Mouse (Mus musculus) embryo, embryonic 10 days (tissue): ENCODE results near the gene Tm4sf1.
A peak's percentile ranks its signal among the peaks of the same experiment; 100 is the strongest.

Experiments
- DNase-seq: peaks from one replicate; pipeline ENCODE4 v3.0.0-alpha.2; 2015; ENCODE audit warnings: low spot score

Gene Tm4sf1

GRCm38 (mm10) chr3:57287854-57288720 is 13.7 kb downstream of the Tm4sf1 start:
- DNase-seq = no peak

- peak; percentile 37 for DNase-seq
Measured at GRCm38 (mm10) chr3:57287438-57287837, 14.3 kb downstream of the Tm4sf1 start.

- no peak for DNase-seq
Measured at GRCm38 (mm10) chr3:57278225-57278624, 23.6 kb downstream of the Tm4sf1 start.

- no peak for DNase-seq
Measured at GRCm38 (mm10) chr3:57277453-57277852, 24.3 kb downstream of the Tm4sf1 start.

- DNase-seq = no peak
Measured at GRCm38 (mm10) chr3:57276821-57277220, 25.0 kb downstream of the Tm4sf1 start.

GRCm38 (mm10) chr3:57268994-57269393 is 32.8 kb downstream of the Tm4sf1 start:
- DNase-seq = no peak

GRCm38 (mm10) chr3:57267559-57268173 is 34.1 kb downstream of the Tm4sf1 start:
- DNase-seq = peak; percentile 69

GRCm38 (mm10) chr3:57253041-57253440 is 48.7 kb downstream of the Tm4sf1 start:
- DNase-seq = no peak

GRCm38 (mm10) chr3:57252551-57252950 is 49.2 kb downstream of the Tm4sf1 start:
- no peak for DNase-seq

- no peak for DNase-seq
Measured at GRCm38 (mm10) chr3:57245242-57245641, 56.5 kb downstream of the Tm4sf1 start.
